Comparison of ENCODE assay signal across 8 mouse cellular contexts in the genomic region with DNA sequence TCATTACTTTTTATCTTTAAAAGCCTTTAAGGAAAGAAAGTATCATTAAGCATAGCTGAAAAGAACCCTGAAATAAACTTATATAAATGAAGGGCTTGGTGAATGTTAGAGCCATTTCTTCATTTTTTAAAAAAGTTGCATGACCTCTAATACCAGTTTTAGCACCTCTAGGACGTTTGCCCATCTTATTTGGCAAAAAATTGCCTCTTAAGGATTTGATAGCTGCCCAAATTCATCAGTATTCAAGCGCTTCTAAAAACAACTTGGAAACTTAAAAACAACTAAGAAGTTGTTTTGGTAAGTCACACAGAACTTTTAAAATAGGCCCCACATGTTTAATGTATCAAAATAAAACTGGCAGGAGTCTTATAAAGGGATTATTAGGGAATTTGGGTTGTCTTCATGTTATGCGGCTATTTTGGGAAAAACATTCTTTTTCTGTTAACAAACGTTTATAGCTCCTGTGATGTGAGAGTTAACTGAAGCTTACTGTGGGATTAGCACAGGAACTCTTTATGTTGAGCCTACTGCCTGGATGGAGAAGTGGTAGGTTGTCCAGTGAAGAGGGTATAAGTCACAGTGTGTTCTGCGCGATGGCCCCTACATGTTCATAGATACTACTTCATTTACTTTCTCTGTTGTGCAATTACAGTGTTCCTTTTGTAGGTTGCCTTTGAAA. TPM values are rescaled to one million over a fixed set of nuclear protein-coding genes. Genes with fewer than 3 reads are reported as not detected.
DNase-seq lines count a peak whose midpoint lies in the region; ATAC-seq lines count a peak whose summit lies in the region.

No protein-coding gene starts in this region.

- WGBS in forebrain, embryonic 11.5 days = 32% methylated on average over 6 of the region's 6 CpGs
- 23% methylated on average over 6 of the region's 6 CpGs for WGBS in liver, embryonic 11.5 days

- H3K36me3 ChIP-seq in erythroblast, embryonic 14.5 days (ENCODE audit: control insufficient read depth) = peaks cover 29% of the 10 kb centered on the region
- no peaks in the 10 kb centered on the region for H3K36me3 ChIP-seq in forebrain, embryonic 11.5 days (ENCODE audit: control insufficient read depth, insufficient read depth, low read length)
- H3K36me3 ChIP-seq in liver, embryonic 11.5 days (ENCODE audit: control insufficient read depth, insufficient read depth, low read length) = no peaks in the 10 kb centered on the region; the same call in 1 of the 2 replicates

- no peaks in the 10 kb centered on the region for H3K27me3 ChIP-seq in erythroblast, embryonic 14.5 days (ENCODE audit: control insufficient read depth)
- H3K27me3 ChIP-seq in forebrain, embryonic 11.5 days (ENCODE audit: control insufficient read depth, insufficient read depth, low read length) = no peaks in the 10 kb centered on the region
- no peaks in the 10 kb centered on the region for H3K27me3 ChIP-seq in liver, embryonic 11.5 days (replicated peaks; ENCODE audit: control insufficient read depth, insufficient read depth, low read length)

- no peak overlapping the region for H3K27ac ChIP-seq in forebrain, embryonic 11.5 days (ENCODE audit: low read depth, low read length)
- H3K27ac ChIP-seq in liver, embryonic 11.5 days (ENCODE audit: low read depth, low read length) = no peak overlapping the region

- peak overlapping the region; percentile 54 for H3K4me2 ChIP-seq in forebrain, embryonic 11.5 days (ENCODE audit: low read depth, low read length, severe bottlenecking)
- peak overlapping the region; percentile 83 for H3K4me2 ChIP-seq in liver, embryonic 11.5 days

- peak overlapping the region; percentile 93 for H3K9ac ChIP-seq in forebrain, embryonic 11.5 days (ENCODE audit: low read length)
- H3K9ac ChIP-seq in liver, embryonic 11.5 days (ENCODE audit: low read depth, low read length) = peak overlapping the region; percentile 99

- peaks cover 56% of the 10 kb centered on the region for H3K4me1 ChIP-seq in erythroblast, embryonic 14.5 days (ENCODE audit: control insufficient read depth)
- H3K4me1 ChIP-seq in forebrain, embryonic 11.5 days (replicated peaks; ENCODE audit: control insufficient read depth, insufficient read depth, low read length) = peaks cover 3% of the 10 kb centered on the region; the same call in 1 of the 2 replicates
- H3K4me1 ChIP-seq in liver, embryonic 11.5 days (replicated peaks; ENCODE audit: control insufficient read depth, insufficient read depth, low read length) = peaks cover 20% of the 10 kb centered on the region

- no peaks in the 10 kb centered on the region for H3K9me3 ChIP-seq in erythroblast, embryonic 14.5 days (ENCODE audit: control insufficient read depth, low read length)
- no peaks in the 10 kb centered on the region for H3K9me3 ChIP-seq in forebrain, embryonic 11.5 days (ENCODE audit: control insufficient read depth, low read length)
- no peaks in the 10 kb centered on the region for H3K9me3 ChIP-seq in liver, embryonic 11.5 days (ENCODE audit: control insufficient read depth, low read length)

- ATAC-seq in erythroblast, adult 5-6 weeks (replicated peaks; ENCODE audit: low FRiP score, poor library complexity, severe bottlenecking) = no peak
- no peak for ATAC-seq in forebrain, embryonic 11.5 days (replicated peaks; ENCODE audit: low FRiP score)
- ATAC-seq in liver, embryonic 11.5 days (replicated peaks; ENCODE audit: low FRiP score) = no peak

- peak overlapping the region; percentile 89 for H3K4me3 ChIP-seq in erythroblast, embryonic 14.5 days (replicated peaks)
- peak overlapping the region; percentile 95 for H3K4me3 ChIP-seq in forebrain, embryonic 11.5 days (ENCODE audit: low read depth, low read length)
- H3K4me3 ChIP-seq in liver, embryonic 11.5 days (ENCODE audit: low read depth, low read length) = peak overlapping the region; percentile 99

- peak; percentile 29 for DNase-seq in 3T3-L1 (ENCODE audit: low read depth, low spot score)
- DNase-seq in forebrain, embryonic 11.5 days (ENCODE audit: low spot score) = no peak
- DNase-seq in liver, embryonic 11.5 days (ENCODE audit: low spot score) = no peak
- no peak for DNase-seq in right cerebral cortex, postnatal 14 days
- DNase-seq in layer of hippocampus, postnatal 10 days (ENCODE audit: low spot score in 2 of 2) = no peak
- DNase-seq in thymus, postnatal 4 days = no peak

RNA-seq across cellular contexts. Expression of a gene that starts 2.6 kb away (rescaled TPM):
- polyA plus RNA-seq in erythroblast, embryonic 14.5 days (2012) = 2.0 and 2.6 TPM in 2 replicates
- 53.0 and 62.7 TPM in 2 replicates for total RNA-seq in erythroblast, adult 5-6 weeks (2015; ENCODE audit: low replicate concordance)
- 69.9 and 108 TPM in 2 replicates for total RNA-seq in erythroblast, adult 5-6 weeks (2017; ENCODE audit: low replicate concordance)
- polyA plus RNA-seq in forebrain, embryonic 11.5 days (2014; fragmentation: Nextera tagmentation; extraction: Ambion mirVana) = 94.7 and 99.5 TPM in 2 replicates
- polyA plus RNA-seq in liver, embryonic 11.5 days (2014; fragmentation: Nextera tagmentation; extraction: Ambion mirVana) = 73.2 and 80.0 TPM in 2 replicates
- 100 to 1,000 TPM; 106 to 116 TPM for total RNA-seq in layer of hippocampus, postnatal 10 days (2021)

Comparison
In these comparisons a context has a peak if more than half of its experiments do, and no peak if none do; other contexts are left out.
1. RNA of a gene that starts 2.6 kb away (polyA plus RNA-seq): 94.7 to 99.5 TPM in forebrain, embryonic 11.5 days and 73.2 to 80.0 TPM in liver, embryonic 11.5 days; 2.0 to 2.6 TPM in erythroblast, embryonic 14.5 days; every median in the first group is over 10 times any median in the second.
2. Peak in every context shown above with its lines, with median percentiles within 50 percentile points of each other: H3K4me3 ChIP-seq.